Mouse (Mus musculus) hindbrain, embryonic 16.5 days (tissue): Measurements from ENCODE around the gene Fgf23. TPM values are rescaled to one million over a fixed set of nuclear protein-coding genes. Genes with fewer than 3 reads are reported as not detected.

Source experiments
- polyA plus RNA-seq: library from polyadenylated mRNA; unstranded; fragments of >200 nt; fragmentation: Nextera tagmentation; extraction: Ambion mirVana; gene quantifications from 2 replicates; pipeline ENCODE4 v1.2.1, GENCODE M21; 2015

Fgf23 gene
- polyA plus RNA-seq, 1 experiment from 2014 or later = 0.33 TPM

Other genes with a start within 250 kb of the Fgf23 start
- 210 and 225 TPM in 2 replicates for gene Ndufa9, start 223.8 kb upstream of the Fgf23 start, polyA plus RNA-seq
- gene Akap3, start 219.8 kb upstream of the Fgf23 start, polyA plus RNA-seq = 0.11 and 0.25 TPM in 2 replicates
- gene Dyrk4, start 151.1 kb upstream of the Fgf23 start, polyA plus RNA-seq = 0.14 TPM in 1 of 2 replicates, not detected in the other
- 15.2 and 17.1 TPM in 2 replicates for gene Rad51ap1, start 133.3 kb upstream of the Fgf23 start, polyA plus RNA-seq
- 30.2 and 32.2 TPM in 2 replicates for gene D6Wsu163e, start 132.9 kb upstream of the Fgf23 start, polyA plus RNA-seq
- 0.07 TPM in 1 of 2 replicates, not detected in the other for gene Fgf6, start 57.3 kb upstream of the Fgf23 start, polyA plus RNA-seq
- gene Tigar, start 36.7 kb downstream of the Fgf23 start, polyA plus RNA-seq = 6.0 and 8.6 TPM in 2 replicates
- gene Ccnd2, start 79.3 kb downstream of the Fgf23 start, polyA plus RNA-seq = 248 and 340 TPM in 2 replicates